Mouse (Mus musculus) limb, embryonic 13.5 days (tissue): ENCODE measurements around the gene Phactr2. TPM values are rescaled to one million over a fixed set of nuclear protein-coding genes. Genes with fewer than 3 reads are reported as not detected.

ENCODE experiments used
- ATAC-seq: fragments of 200-750 bp; cut with Nextera tagmentation; 2 replicates; pipeline ENCODE4 v1.8.0; 2017; ENCODE audit warnings: low read depth, moderate number of reproducible peaks, moderate TSS enrichment; ENCODE audit not compliant: low FRiP score
- H3K27ac ChIP-seq: fragments of 300-500 bp; sonication (generic); 2 replicates; pipeline ENCODE4 v1.5.1; 2015; ENCODE audit warnings: inconsistent platforms, mild to moderate bottlenecking, moderate library complexity
- H3K27me3 ChIP-seq: fragments of 300-500 bp; sonication (generic); 2 replicates; pipeline ENCODE4 v1.6.1; 2015; ENCODE audit warnings: mild to moderate bottlenecking, inconsistent platforms
- H3K36me3 ChIP-seq: fragments of 300-500 bp; sonication (generic); 2 replicates; pipeline ENCODE4 v1.6.1; 2015; ENCODE audit warnings: inconsistent platforms, mild to moderate bottlenecking, moderate library complexity
- H3K4me1 ChIP-seq: fragments of 300-500 bp; sonication (generic); 2 replicates; pipeline ENCODE4 v1.6.1; 2015; ENCODE audit warnings: inconsistent platforms
- H3K4me2 ChIP-seq: fragments of 300-500 bp; sonication (generic); replicated peaks from 2 replicates; pipeline ENCODE4 v1.6.1; 2015; ENCODE audit warnings: inconsistent platforms, mild to moderate bottlenecking, moderate library complexity
- H3K4me3 ChIP-seq: fragments of 300-500 bp; sonication (generic); 2 replicates; pipeline ENCODE4 v1.5.1; 2015; ENCODE audit warnings: moderate library complexity, mild to moderate bottlenecking, inconsistent platforms
- H3K9ac ChIP-seq: fragments of 300-500 bp; sonication (generic); 2 replicates; pipeline ENCODE4 v1.6.1; 2015; ENCODE audit warnings: mild to moderate bottlenecking, inconsistent platforms
- H3K9me3 ChIP-seq: fragments of 300-500 bp; sonication (generic); 2 replicates; pipeline ENCODE4 v1.6.1; 2016; ENCODE audit warnings: inconsistent platforms
- WGBS: fragments of 180-500 bp; shearing (Covaris S2); methylation state at CpG from one replicate; pipeline ENCODE4 v1.1.7; 2015; 5-methylcytosine and 5-hydroxymethylcytosine counted together
- polyA plus RNA-seq: library from polyadenylated mRNA; unstranded; fragments of >200 nt; fragmentation: Nextera tagmentation; extraction: Ambion mirVana; gene quantifications from 2 replicates; pipeline ENCODE4 v1.2.1, GENCODE M21; 2015

Gene Phactr2
- polyA plus RNA-seq, 1 experiment from 2014 or later, result 26.8 TPM

GRCm38 (mm10) chr10:13376428-13377260 is 97.6 kb downstream of the Phactr2 start:
- Histone ChIP-seq H3K36me3 (no peaks in the 10 kb centered on the region), H3K4me1 (peaks cover 24% of the 10 kb centered on the region), H3K9ac (no peak overlapping the region), H3K9me3 (no peaks in the 10 kb centered on the region), H3K27ac (peak overlapping the region; percentile 73), H3K4me3 (no peak overlapping the region), H3K4me2 (0 out of 2 replicates have a peak overlapping the region, but pooled peaks have one; percentile 5), H3K27me3 (no peaks in the 10 kb centered on the region)
- peak; percentile 71 for ATAC-seq
- 33% methylated on average over 13 of the region's 13 CpGs for WGBS

- WGBS, result 5% methylated on average over 3 of the region's 3 CpGs
- 0 out of 2 replicates have a peak, but pooled peaks have one; percentile 51 for ATAC-seq
- Histone ChIP-seq H3K9me3 (no peaks in the 10 kb centered on the region), H3K4me2 (no peak overlapping the region), H3K4me3 (no peak overlapping the region), H3K27me3 (no peaks in the 10 kb centered on the region), H3K4me1 (peaks cover 24% of the 10 kb centered on the region), H3K36me3 (no peaks in the 10 kb centered on the region), H3K27ac (peak overlapping the region; percentile 72; the same call in 1 of the 2 replicates), H3K9ac (no peak overlapping the region)
Measured at GRCm38 (mm10) chr10:13375820-13376219, 98.4 kb downstream of the Phactr2 start.

GRCm38 (mm10) chr10:13369581-13370375 is 104.4 kb downstream of the Phactr2 start:
- no peak overlapping the region for H3K4me3 ChIP-seq

GRCm38 (mm10) chr10:13364286-13364580 is 110.0 kb downstream of the Phactr2 start:
- 62% methylated on average over 2 of the region's 2 CpGs for WGBS
- Histone ChIP-seq H3K4me1 (peaks cover 8% of the 10 kb centered on the region; the same call in 1 of the 2 replicates), H3K36me3 (no peaks in the 10 kb centered on the region), H3K27ac (no peak overlapping the region), H3K4me3 (no peak overlapping the region), H3K9ac (no peak overlapping the region), H3K27me3 (no peaks in the 10 kb centered on the region), H3K4me2 (no peak overlapping the region), H3K9me3 (no peaks in the 10 kb centered on the region)
- no peak for ATAC-seq

More at GRCm38 (mm10) chr10:13369581-13370375, 104.4 kb downstream of the Phactr2 start:
- 83% methylated on average over 13 of the region's 13 CpGs for WGBS
- Histone ChIP-seq H3K36me3 (no peaks in the 10 kb centered on the region), H3K4me1 (no peaks in the 10 kb centered on the region), H3K9ac (no peak overlapping the region), H3K4me2 (no peak overlapping the region), H3K9me3 (no peaks in the 10 kb centered on the region), H3K27me3 (no peaks in the 10 kb centered on the region), H3K27ac (no peak overlapping the region)
- no peak for ATAC-seq

- peak; percentile 64; the same call in 1 of the 2 replicates for ATAC-seq
- H3K4me1 ChIP-seq, result peaks cover 8% of the 10 kb centered on the region; the same call in 1 of the 2 replicates
- 75% methylated on average over 11 of the region's 11 CpGs for WGBS
- no peak overlapping the region for H3K4me3 ChIP-seq
- no peak overlapping the region for H3K27ac ChIP-seq
- H3K36me3 ChIP-seq, result no peaks in the 10 kb centered on the region
- H3K9me3 ChIP-seq, result no peaks in the 10 kb centered on the region
- no peak overlapping the region for H3K4me2 ChIP-seq
- H3K9ac ChIP-seq, result no peak overlapping the region
- H3K27me3 ChIP-seq, result no peaks in the 10 kb centered on the region
Measured at GRCm38 (mm10) chr10:13363499-13364285, 110.5 kb downstream of the Phactr2 start.

- no peak overlapping the region for H3K27ac ChIP-seq
- H3K27me3 ChIP-seq, result no peaks in the 10 kb centered on the region
- H3K9ac ChIP-seq, result no peak overlapping the region
- no peak overlapping the region for H3K4me2 ChIP-seq
- no peak for ATAC-seq
- no peaks in the 10 kb centered on the region for H3K9me3 ChIP-seq
- H3K4me3 ChIP-seq, result no peak overlapping the region
- H3K4me1 ChIP-seq, result peaks cover 8% of the 10 kb centered on the region; the same call in 1 of the 2 replicates
- H3K36me3 ChIP-seq, result no peaks in the 10 kb centered on the region
Measured at GRCm38 (mm10) chr10:13360913-13361312, 113.3 kb downstream of the Phactr2 start.

- H3K4me1 ChIP-seq, result peaks cover 8% of the 10 kb centered on the region; the same call in 1 of the 2 replicates
- no peak; the same call in 1 of the 2 replicates for ATAC-seq
- no peak overlapping the region for H3K4me3 ChIP-seq
- no peaks in the 10 kb centered on the region for H3K36me3 ChIP-seq
- H3K27ac ChIP-seq, result no peak overlapping the region
- no peak overlapping the region for H3K9ac ChIP-seq
- H3K9me3 ChIP-seq, result no peaks in the 10 kb centered on the region
- no peak overlapping the region for H3K4me2 ChIP-seq
- WGBS, result 83% methylated on average over 5 of the region's 5 CpGs
- H3K27me3 ChIP-seq, result no peaks in the 10 kb centered on the region
Measured at GRCm38 (mm10) chr10:13359846-13360245, 114.4 kb downstream of the Phactr2 start.

GRCm38 (mm10) chr10:13358679-13359078 is 115.5 kb downstream of the Phactr2 start:
- ATAC-seq, result no peak
- H3K4me1 ChIP-seq, result no peaks in the 10 kb centered on the region
- H3K36me3 ChIP-seq, result no peaks in the 10 kb centered on the region
- no peak overlapping the region for H3K9ac ChIP-seq
- H3K9me3 ChIP-seq, result no peaks in the 10 kb centered on the region
- H3K4me2 ChIP-seq, result no peak overlapping the region
- no peaks in the 10 kb centered on the region for H3K27me3 ChIP-seq
- H3K27ac ChIP-seq, result no peak overlapping the region
- H3K4me3 ChIP-seq, result no peak overlapping the region
- WGBS, result 56% methylated on average over 3 of the region's 3 CpGs

GRCm38 (mm10) chr10:13346609-13347290 is 127.5 kb downstream of the Phactr2 start:
- no peak overlapping the region for H3K4me2 ChIP-seq
- no peak for ATAC-seq
- H3K4me3 ChIP-seq, result no peak overlapping the region
- H3K9me3 ChIP-seq, result peaks cover 4% of the 10 kb centered on the region; the same call in 1 of the 2 replicates
- 69% methylated on average over 5 of the region's 5 CpGs for WGBS
- H3K27me3 ChIP-seq, result no peaks in the 10 kb centered on the region
- H3K27ac ChIP-seq, result no peak overlapping the region
- H3K9ac ChIP-seq, result no peak overlapping the region
- no peaks in the 10 kb centered on the region for H3K4me1 ChIP-seq
- H3K36me3 ChIP-seq, result no peaks in the 10 kb centered on the region

GRCm38 (mm10) chr10:13340583-13340982 is 133.6 kb downstream of the Phactr2 start:
- no peak for ATAC-seq
- H3K4me3 ChIP-seq, result no peak overlapping the region
- no peaks in the 10 kb centered on the region for H3K9me3 ChIP-seq
- WGBS, result 79% methylated on average over 3 of the region's 3 CpGs
- H3K27me3 ChIP-seq, result no peaks in the 10 kb centered on the region
- no peaks in the 10 kb centered on the region for H3K4me1 ChIP-seq
- no peak overlapping the region for H3K4me2 ChIP-seq
- H3K27ac ChIP-seq, result no peak overlapping the region
- no peaks in the 10 kb centered on the region for H3K36me3 ChIP-seq
- no peak overlapping the region for H3K9ac ChIP-seq

- H3K4me1 ChIP-seq, result peaks cover 3% of the 10 kb centered on the region
- H3K36me3 ChIP-seq, result no peaks in the 10 kb centered on the region
- no peak overlapping the region for H3K27ac ChIP-seq
- no peak overlapping the region for H3K9ac ChIP-seq
- no peaks in the 10 kb centered on the region for H3K27me3 ChIP-seq
- WGBS, result 63% methylated on average over 4 of the region's 4 CpGs
- H3K4me3 ChIP-seq, result no peak overlapping the region
- H3K4me2 ChIP-seq, result no peak overlapping the region
- no peaks in the 10 kb centered on the region for H3K9me3 ChIP-seq
- ATAC-seq, result no peak
Measured at GRCm38 (mm10) chr10:13336964-13337363, 137.2 kb downstream of the Phactr2 start.
